15 mouse cellular contexts compared by ENCODE assay signal in genomic region chr7:83061894-83062477, GRCm38 (mm10).
A peak's percentile ranks its signal among the peaks of the same experiment; 100 is the strongest.
DNase-seq lines count a peak whose midpoint lies in the region; ATAC-seq and TF ChIP-seq lines count a peak whose summit lies in the region.
"Had no signal": no experiment of that assay in that cellular context is flagged by ENCODE, and none has a peak within 500 bp of the region (broad histone marks: within the 10 kb centered on the region; RNA-seq: fewer than 3 reads in every experiment).

No protein-coding gene starts in this region.

- no peaks in the 10 kb centered on the region for H3K36me3 ChIP-seq in hindbrain, embryonic 10.5 days
- no peaks in the 10 kb centered on the region for H3K36me3 ChIP-seq in hindbrain, postnatal 0 days (ENCODE audit: insufficient read depth, low read length)
- H3K36me3 ChIP-seq in midbrain, embryonic 10.5 days = no peaks in the 10 kb centered on the region
- H3K36me3 ChIP-seq in thymus, adult 2 months (ENCODE audit: control insufficient read depth, insufficient read depth, low read length) = no peaks in the 10 kb centered on the region
- H3K36me3 ChIP-seq: liver, embryonic 12.5 days; midbrain, embryonic 12.5 days had no signal

- ATAC-seq in hindbrain, postnatal 0 days = no peak
- peak; percentile 82 for ATAC-seq in common myeloid progenitor, adult 5-6 weeks (replicated peaks; ENCODE audit: low read depth, poor library complexity, severe bottlenecking)
- peak; percentile 85 to 87 for ATAC-seq in hematopoietic stem cell, adult 5-6 weeks (replicated peaks in 1 of 2; ENCODE audit: insufficient read depth in 1 of 2, low FRiP score in 2 of 2, low TSS enrichment in 1 of 2, low read depth in 1 of 2, poor library complexity in 2 of 2, severe bottlenecking in 2 of 2)
- ATAC-seq in megakaryocyte progenitor cell, adult 5-6 weeks (replicated peaks; ENCODE audit: poor library complexity) = peak; percentile 65
- ATAC-seq: hindbrain, embryonic 16.5 days; liver, embryonic 12.5 days had no signal

- no peak for TF ChIP-seq CTCF in hindbrain, postnatal 0 days (IDR thresholded peaks at IDR 0.05; ENCODE audit: low read depth)
- TF ChIP-seq CTCF in thymus, adult 2 months (IDR thresholded peaks at IDR 0.05; ENCODE audit: borderline replicate concordance, control insufficient read depth, extremely low read depth, insufficient read depth, low read length, poor library complexity) = no peak

- intact Hi-C loops in left cerebral cortex, postnatal 25 days (cut with DNase I) = loop anchor here (1.0 to 5.0 kb wide), 5 partner anchors 45 to 196 kb away; no protein-coding TSS in a partner anchor

- H3K4me3 ChIP-seq in hindbrain, embryonic 10.5 days = no peak overlapping the region
- H3K4me3 ChIP-seq in hindbrain, postnatal 0 days (ENCODE audit: low read length) = no peak overlapping the region
- H3K4me3 ChIP-seq in midbrain, embryonic 10.5 days = no peak overlapping the region
- H3K4me3 ChIP-seq in thymus, adult 2 months (ENCODE audit: control insufficient read depth, insufficient read depth, low read length) = no peak overlapping the region
- H3K4me3 ChIP-seq: liver, embryonic 12.5 days; midbrain, embryonic 12.5 days had no signal

- peak overlapping the region; percentile 29; the same call in 1 of the 2 replicates for H3K27ac ChIP-seq in hindbrain, embryonic 10.5 days
- no peak overlapping the region for H3K27ac ChIP-seq in hindbrain, postnatal 0 days
- H3K27ac ChIP-seq in midbrain, embryonic 10.5 days (replicated peaks) = no peak overlapping the region
- no peak overlapping the region for H3K27ac ChIP-seq in thymus, adult 2 months (ENCODE audit: control insufficient read depth, insufficient read depth, low read length)
- H3K27ac ChIP-seq: liver, embryonic 12.5 days; midbrain, embryonic 12.5 days had no signal

- TF ChIP-seq POLR2A in thymus, adult 2 months (IDR thresholded peaks at IDR 0.05; ENCODE audit: control insufficient read depth, extremely low read depth, insufficient read depth, low read length, poor library complexity) = no peak

- no peak for DNase-seq in hindbrain, embryonic 10.5 days (ENCODE audit: low spot score)
- DNase-seq in hindbrain, postnatal 0 days (ENCODE audit: low spot score) = no peak
- no peak for DNase-seq in midbrain, embryonic 10.5 days (ENCODE audit: low spot score)
- no peak for DNase-seq in thymus, adult 2 months
- DNase-seq in left cerebral cortex, postnatal 25 days (ENCODE audit: low spot score in 2 of 2) = no peak
- DNase-seq: cerebellum, adult 18-20 months; kidney, adult 8-10 months; kidney, postnatal 36 days; thymus, adult 18-20 months had no signal

- no peaks in the 10 kb centered on the region for H3K9me3 ChIP-seq in hindbrain, embryonic 10.5 days
- H3K9me3 ChIP-seq in hindbrain, postnatal 0 days (ENCODE audit: low read length) = no peaks in the 10 kb centered on the region
- H3K9me3 ChIP-seq in midbrain, embryonic 10.5 days (replicated peaks) = no peaks in the 10 kb centered on the region
- H3K9me3 ChIP-seq: liver, embryonic 12.5 days; midbrain, embryonic 12.5 days had no signal

- H3K4me1 ChIP-seq in hindbrain, embryonic 10.5 days (replicated peaks) = peaks cover 8% of the 10 kb centered on the region; the same call in 1 of the 2 replicates
- no peaks in the 10 kb centered on the region for H3K4me1 ChIP-seq in hindbrain, postnatal 0 days (ENCODE audit: insufficient read depth, low read length)
- H3K4me1 ChIP-seq in midbrain, embryonic 10.5 days = peaks cover 6% of the 10 kb centered on the region
- H3K4me1 ChIP-seq in thymus, adult 2 months (replicated peaks; ENCODE audit: control insufficient read depth, insufficient read depth, low read length) = no peaks in the 10 kb centered on the region
- H3K4me1 ChIP-seq: liver, embryonic 12.5 days had no signal

- H3K4me2 ChIP-seq in hindbrain, postnatal 0 days (ENCODE audit: low read depth, low read length) = no peak overlapping the region
- H3K4me2 ChIP-seq: liver, embryonic 12.5 days; midbrain, embryonic 12.5 days had no signal

- no peaks in the 10 kb centered on the region for H3K27me3 ChIP-seq in hindbrain, embryonic 10.5 days (ENCODE audit: insufficient read depth, poor library complexity, severe bottlenecking)
- no peaks in the 10 kb centered on the region for H3K27me3 ChIP-seq in hindbrain, postnatal 0 days (ENCODE audit: insufficient read depth, low read length)
- no peaks in the 10 kb centered on the region for H3K27me3 ChIP-seq in midbrain, embryonic 10.5 days (ENCODE audit: low read depth, poor library complexity, severe bottlenecking)
- no peaks in the 10 kb centered on the region for H3K27me3 ChIP-seq in thymus, adult 2 months (ENCODE audit: control insufficient read depth, insufficient read depth, low read length)
- H3K27me3 ChIP-seq: liver, embryonic 12.5 days; midbrain, embryonic 12.5 days had no signal

- WGBS in hindbrain, embryonic 10.5 days = 89% methylated on average over 6 of the region's 6 CpGs
- WGBS in hindbrain, postnatal 0 days = 93% methylated on average over 6 of the region's 6 CpGs
- 90% methylated on average over 6 of the region's 6 CpGs for WGBS in midbrain, embryonic 10.5 days
- WGBS in thymus, adult 2 months = 41% methylated on average over 6 of the region's 6 CpGs

- no peak overlapping the region for H3K9ac ChIP-seq in hindbrain, postnatal 0 days (replicated peaks; ENCODE audit: low read length)
- H3K9ac ChIP-seq: liver, embryonic 12.5 days; midbrain, embryonic 12.5 days had no signal
